Mouse (Mus musculus) embryonic facial prominence, embryonic 15.5 days (tissue): ENCODE measurements at regions not wholly inside any gene's neighbourhood (a gene's known extent, or its start where the extent isn't known, plus 50 kb on each side); places are given as distances from the start of the nearest gene placed in this dataset.

Experiments
- ATAC-seq: fragments of 200-750 bp; cut with Nextera tagmentation; 2 replicates; pipeline ENCODE4 v1.8.0; 2017; ENCODE audit warnings: low read depth, moderate TSS enrichment; ENCODE audit not compliant: insufficient number of reproducible peaks, low FRiP score, low TSS enrichment
- H3K27ac ChIP-seq: fragments of 300-500 bp; sonication (generic); replicated peaks from 2 replicates; pipeline ENCODE4 v1.5.1; 2015; ENCODE audit warnings: mild to moderate bottlenecking, inconsistent platforms
- H3K27me3 ChIP-seq: fragments of 300-500 bp; sonication (generic); 2 replicates; pipeline ENCODE4 v1.6.1; 2015; ENCODE audit warnings: inconsistent platforms
- H3K36me3 ChIP-seq: fragments of 300-500 bp; sonication (generic); 2 replicates; pipeline ENCODE4 v1.6.1; 2015; ENCODE audit warnings: mild to moderate bottlenecking, inconsistent platforms
- H3K4me1 ChIP-seq: fragments of 300-500 bp; sonication (generic); 2 replicates; pipeline ENCODE4 v1.6.1; 2015; ENCODE audit warnings: inconsistent platforms
- H3K4me2 ChIP-seq: fragments of 300-500 bp; sonication (generic); replicated peaks from 2 replicates; pipeline ENCODE4 v1.6.1; 2015; ENCODE audit warnings: mild to moderate bottlenecking, inconsistent platforms
- H3K4me3 ChIP-seq: fragments of 300-500 bp; sonication (generic); replicated peaks from 2 replicates; pipeline ENCODE4 v1.5.1; 2015; ENCODE audit warnings: mild to moderate bottlenecking, inconsistent platforms
- H3K9ac ChIP-seq: fragments of 300-500 bp; sonication (generic); 2 replicates; pipeline ENCODE4 v1.6.1; 2015; ENCODE audit warnings: inconsistent platforms
- H3K9me3 ChIP-seq: fragments of 300-500 bp; sonication (generic); replicated peaks from 2 replicates; pipeline ENCODE4 v1.6.1; 2016; ENCODE audit warnings: inconsistent platforms
- WGBS: fragments of 180-500 bp; shearing (Covaris S2); methylation state at CpG from one replicate; pipeline ENCODE4 v1.1.7; 2015; 5-methylcytosine and 5-hydroxymethylcytosine counted together

- Histone ChIP-seq H3K27me3 (0 out of 2 replicates have a peak, but pooled peaks cover 4% of the 10 kb centered on the region), H3K9ac (no peak overlapping the region), H3K4me1 (0 out of 2 replicates have a peak, but pooled peaks cover 10% of the 10 kb centered on the region), H3K4me3 (no peak overlapping the region), H3K36me3 (no peaks in the 10 kb centered on the region), H3K4me2 (no peak overlapping the region), H3K27ac (no peak overlapping the region), H3K9me3 (no peaks in the 10 kb centered on the region)
- 67% methylated on average over 1 of the region's 1 CpGs for WGBS
- ATAC-seq, result no peak
Measured at GRCm38 (mm10) chr12:16014679-16015078, 198.0 kb upstream of the Trib2 start.

DNA sequence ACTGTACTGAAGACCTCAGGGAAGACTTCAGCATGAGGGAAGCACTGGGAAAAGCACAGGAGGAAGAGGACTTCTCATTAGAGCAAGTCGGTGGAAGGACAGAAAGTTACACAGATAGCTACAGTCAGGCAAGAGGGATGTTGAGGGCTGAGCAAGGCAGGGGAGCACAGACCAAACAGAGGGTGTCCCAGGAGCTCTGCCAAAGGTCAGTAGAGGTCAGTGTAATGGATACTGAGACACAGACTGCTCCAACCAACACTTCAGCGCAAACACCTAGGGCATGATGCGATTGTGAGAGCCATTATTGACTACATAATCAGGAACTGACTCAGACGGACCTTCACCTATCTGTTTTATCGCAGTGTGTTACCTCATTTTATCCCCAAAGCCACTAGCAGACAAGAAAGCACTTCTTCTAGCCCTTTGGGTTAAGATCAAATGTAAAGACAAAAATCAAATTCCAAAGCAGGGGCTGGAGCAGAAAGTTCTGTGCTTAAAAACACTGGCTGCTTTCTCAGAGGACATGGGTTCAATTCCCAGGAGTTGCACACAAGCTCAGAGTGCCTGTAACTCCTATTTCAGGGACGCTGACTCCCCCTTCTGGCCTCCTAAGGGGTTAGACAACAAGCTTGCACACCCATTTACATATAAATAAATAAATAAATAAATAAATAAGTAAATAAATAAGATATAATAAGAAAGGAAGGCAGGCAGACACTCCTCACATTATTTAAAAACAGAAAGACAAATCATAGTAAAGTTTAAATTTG lies 197.3 kb upstream of the Trib2 start:
- WGBS, result 77% methylated on average over 6 of the region's 6 CpGs
- H3K4me3 ChIP-seq, result no peak overlapping the region
- H3K9me3 ChIP-seq, result no peaks in the 10 kb centered on the region
- no peak overlapping the region for H3K27ac ChIP-seq
- no peak overlapping the region for H3K4me2 ChIP-seq
- H3K4me1 ChIP-seq, result peaks cover 14% of the 10 kb centered on the region; the same call in 1 of the 2 replicates
- ATAC-seq, result no peak
- H3K36me3 ChIP-seq, result no peaks in the 10 kb centered on the region
- H3K9ac ChIP-seq, result no peak overlapping the region
- H3K27me3 ChIP-seq, result 0 out of 2 replicates have a peak, but pooled peaks cover 4% of the 10 kb centered on the region

- Histone ChIP-seq H3K9me3 (no peaks in the 10 kb centered on the region), H3K27ac (no peak overlapping the region), H3K4me1 (peaks cover 14% of the 10 kb centered on the region; the same call in 1 of the 2 replicates), H3K4me2 (no peak overlapping the region), H3K9ac (no peak overlapping the region), H3K36me3 (no peaks in the 10 kb centered on the region), H3K27me3 (0 out of 2 replicates have a peak, but pooled peaks cover 4% of the 10 kb centered on the region), H3K4me3 (no peak overlapping the region)
- no peak for ATAC-seq
- 78% methylated on average over 2 of the region's 2 CpGs for WGBS
Measured at GRCm38 (mm10) chr12:16013354-16013753, 196.6 kb upstream of the Trib2 start.

GRCm38 (mm10) chr12:16012081-16012480 lies 195.4 kb upstream of the Trib2 start:
- ATAC-seq, result peak; percentile 19; the same call in 1 of the 2 replicates

GRCm38 (mm10) chr12:16009822-16010620 lies 193.3 kb upstream of the Trib2 start:
- 19% methylated on average over 10 of the region's 10 CpGs for WGBS
- Histone ChIP-seq H3K4me3 (no peak overlapping the region), H3K27ac (no peak overlapping the region), H3K4me2 (no peak overlapping the region; the same call in 1 of the 2 replicates), H3K4me1 (peaks cover 14% of the 10 kb centered on the region; the same call in 1 of the 2 replicates), H3K9me3 (no peaks in the 10 kb centered on the region), H3K36me3 (no peaks in the 10 kb centered on the region), H3K9ac (no peak overlapping the region), H3K27me3 (0 out of 2 replicates have a peak, but pooled peaks cover 4% of the 10 kb centered on the region)
- ATAC-seq, result no peak

More at GRCm38 (mm10) chr12:16012081-16012480, 195.4 kb upstream of the Trib2 start:
- H3K9ac ChIP-seq, result no peak overlapping the region
- H3K36me3 ChIP-seq, result no peaks in the 10 kb centered on the region
- 83% methylated on average over 4 of the region's 4 CpGs for WGBS
- H3K4me1 ChIP-seq, result peaks cover 14% of the 10 kb centered on the region; the same call in 1 of the 2 replicates
- no peak overlapping the region for H3K27ac ChIP-seq
- H3K4me2 ChIP-seq, result no peak overlapping the region
- 0 out of 2 replicates have a peak, but pooled peaks cover 4% of the 10 kb centered on the region for H3K27me3 ChIP-seq
- no peak overlapping the region for H3K4me3 ChIP-seq
- H3K9me3 ChIP-seq, result no peaks in the 10 kb centered on the region

DNA sequence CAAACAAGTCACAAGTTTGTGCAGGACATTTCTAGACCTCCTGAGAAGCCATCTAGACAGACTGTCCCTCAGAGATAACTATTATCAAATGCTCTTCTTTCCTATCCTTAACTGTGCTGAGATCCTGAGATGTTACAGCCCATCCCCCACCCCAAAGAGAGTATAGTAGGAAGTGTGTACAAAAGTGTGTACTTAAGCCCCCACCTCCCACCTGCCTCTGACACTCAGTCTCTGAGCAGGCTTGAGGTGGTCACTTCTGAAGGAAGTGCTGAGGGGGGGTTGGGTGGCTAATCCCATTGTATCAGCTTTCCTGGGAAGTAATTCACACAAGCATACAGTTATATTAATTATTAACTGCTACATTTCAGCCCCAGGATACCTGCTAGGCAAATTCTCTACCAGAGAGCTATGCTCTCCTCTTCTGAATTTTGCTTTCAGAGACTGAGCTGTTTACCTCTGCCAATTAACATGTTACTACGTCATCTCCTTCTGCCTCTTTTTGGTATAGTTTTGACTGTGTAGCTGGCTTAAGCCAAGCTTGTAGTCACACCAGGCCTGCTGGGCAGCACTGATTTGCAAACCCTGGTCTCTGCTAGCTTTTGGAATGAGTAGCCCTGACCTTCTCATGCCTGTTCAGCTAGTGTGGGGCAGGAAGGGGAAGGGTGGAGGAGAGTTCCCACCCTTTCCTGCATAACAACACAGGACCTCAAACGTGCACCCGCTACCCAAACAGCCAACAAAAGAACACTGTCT lies 192.2 kb upstream of the Trib2 start:
- no peak for ATAC-seq
- no peak overlapping the region for H3K27ac ChIP-seq
- H3K9ac ChIP-seq, result no peak overlapping the region
- no peak overlapping the region for H3K4me3 ChIP-seq
- H3K4me1 ChIP-seq, result peaks cover 14% of the 10 kb centered on the region; the same call in 1 of the 2 replicates
- no peaks in the 10 kb centered on the region for H3K36me3 ChIP-seq
- H3K27me3 ChIP-seq, result 0 out of 2 replicates have a peak, but pooled peaks cover 4% of the 10 kb centered on the region
- 45% methylated on average over 3 of the region's 3 CpGs for WGBS
- H3K9me3 ChIP-seq, result no peaks in the 10 kb centered on the region
- no peak overlapping the region for H3K4me2 ChIP-seq

GRCm38 (mm10) chr12:16008261-16008660 lies 191.5 kb upstream of the Trib2 start:
- no peaks in the 10 kb centered on the region for H3K36me3 ChIP-seq
- no peak for ATAC-seq
- H3K4me3 ChIP-seq, result no peak overlapping the region
- 0 out of 2 replicates have a peak, but pooled peaks cover 4% of the 10 kb centered on the region for H3K27me3 ChIP-seq
- no peak overlapping the region for H3K27ac ChIP-seq
- WGBS, result 79% methylated on average over 4 of the region's 4 CpGs
- peaks cover 14% of the 10 kb centered on the region; the same call in 1 of the 2 replicates for H3K4me1 ChIP-seq
- no peak overlapping the region for H3K9ac ChIP-seq
- no peak overlapping the region for H3K4me2 ChIP-seq
- H3K9me3 ChIP-seq, result no peaks in the 10 kb centered on the region

DNA sequence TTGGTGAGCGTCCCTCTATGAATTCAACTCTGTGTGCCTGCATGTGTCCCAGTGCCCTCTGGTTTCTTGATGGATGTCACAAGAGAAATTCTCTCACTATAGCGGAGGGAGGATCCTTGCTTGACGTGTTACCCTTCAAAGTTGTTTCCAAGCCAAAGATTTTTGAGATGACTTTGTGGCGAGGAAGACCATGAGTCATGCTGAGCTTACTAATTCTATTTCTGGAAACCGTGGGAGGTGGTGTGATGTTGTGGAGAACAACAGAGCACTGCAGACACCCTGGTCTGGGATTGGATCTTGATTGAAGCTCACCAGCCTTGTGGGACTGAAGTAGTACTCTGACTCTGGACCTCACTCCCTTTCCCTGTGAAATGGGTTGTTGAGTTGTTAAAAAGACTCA lies 190.0 kb upstream of the Trib2 start:
- no peaks in the 10 kb centered on the region for H3K36me3 ChIP-seq
- 76% methylated on average over 5 of the region's 5 CpGs for WGBS
- H3K9me3 ChIP-seq, result no peaks in the 10 kb centered on the region
- H3K4me1 ChIP-seq, result peaks cover 14% of the 10 kb centered on the region; the same call in 1 of the 2 replicates
- 0 out of 2 replicates have a peak, but pooled peaks cover 4% of the 10 kb centered on the region for H3K27me3 ChIP-seq
- H3K27ac ChIP-seq, result no peak overlapping the region
- H3K4me2 ChIP-seq, result no peak overlapping the region
- no peak overlapping the region for H3K9ac ChIP-seq
- no peak for ATAC-seq
- no peak overlapping the region for H3K4me3 ChIP-seq

GRCm38 (mm10) chr12:16006286-16006685 lies 189.6 kb upstream of the Trib2 start:
- no peak for ATAC-seq
- 0 out of 2 replicates have a peak, but pooled peaks cover 4% of the 10 kb centered on the region for H3K27me3 ChIP-seq
- H3K9me3 ChIP-seq, result no peaks in the 10 kb centered on the region
- H3K4me1 ChIP-seq, result peaks cover 14% of the 10 kb centered on the region; the same call in 1 of the 2 replicates
- no peak overlapping the region for H3K4me2 ChIP-seq
- H3K36me3 ChIP-seq, result no peaks in the 10 kb centered on the region
- 91% methylated on average over 5 of the region's 5 CpGs for WGBS
- H3K27ac ChIP-seq, result no peak overlapping the region
- H3K4me3 ChIP-seq, result no peak overlapping the region
- no peak overlapping the region for H3K9ac ChIP-seq

- Histone ChIP-seq H3K9me3 (no peaks in the 10 kb centered on the region), H3K36me3 (no peaks in the 10 kb centered on the region), H3K9ac (no peak overlapping the region), H3K27ac (no peak overlapping the region), H3K4me1 (no peaks in the 10 kb centered on the region), H3K27me3 (no peaks in the 10 kb centered on the region), H3K4me3 (no peak overlapping the region), H3K4me2 (no peak overlapping the region)
- ATAC-seq, result no peak
- WGBS, result 84% methylated on average over 7 of the region's 7 CpGs
Measured at GRCm38 (mm10) chr12:16001811-16002210, 185.1 kb upstream of the Trib2 start.
